Mouse (Mus musculus) neural tube, embryonic 14.5 days (tissue): ENCODE measurements around the gene Pawr. TPM values are rescaled to one million over a fixed set of nuclear protein-coding genes. Genes with fewer than 3 reads are reported as not detected.
A peak's percentile ranks its signal among the peaks of the same experiment; 100 is the strongest.

Experiments used
- ATAC-seq: fragments of 200-750 bp; cut with Nextera tagmentation; 2 replicates; pipeline ENCODE4 v1.8.0; 2017; ENCODE audit warnings: low read depth, mild to moderate bottlenecking, moderate TSS enrichment, moderate library complexity
- H3K27ac ChIP-seq: fragments of 300-500 bp; sonication (generic); 2 replicates; pipeline ENCODE4 v1.5.1; 2014; ENCODE audit warnings: low read depth, mild to moderate bottlenecking, control low read depth, low read length, moderate library complexity, mixed read lengths
- H3K27me3 ChIP-seq: fragments of 300-500 bp; sonication (generic); 2 replicates; pipeline ENCODE4 v1.6.1; 2014; ENCODE audit warnings: low read length; ENCODE audit not compliant: control insufficient read depth, insufficient read depth
- H3K36me3 ChIP-seq: fragments of 300-500 bp; sonication (generic); 2 replicates; pipeline ENCODE4 v1.6.1; 2014; ENCODE audit warnings: low read length, mixed read lengths; ENCODE audit not compliant: control insufficient read depth, insufficient read depth
- H3K4me1 ChIP-seq: fragments of 300-500 bp; sonication (generic); 2 replicates; pipeline ENCODE4 v1.6.1; 2014; ENCODE audit warnings: low read length; ENCODE audit not compliant: control insufficient read depth, insufficient read depth
- H3K4me2 ChIP-seq: fragments of 300-500 bp; sonication (generic); 2 replicates; pipeline ENCODE4 v1.6.1; 2014; ENCODE audit warnings: mild to moderate bottlenecking, low read depth, low read length, control low read depth
- H3K4me3 ChIP-seq: fragments of 300-500 bp; sonication (generic); 2 replicates; pipeline ENCODE4 v1.5.1; 2014; ENCODE audit warnings: low read depth, low read length, control low read depth, mixed read lengths
- H3K9ac ChIP-seq: fragments of 300-500 bp; sonication (generic); replicated peaks from 2 replicates; pipeline ENCODE4 v1.6.1; 2014; ENCODE audit warnings: low read depth, mild to moderate bottlenecking, control low read depth, low read length, mixed read lengths
- H3K9me3 ChIP-seq: fragments of 300-500 bp; sonication (generic); 2 replicates; pipeline ENCODE4 v1.6.1; 2016; ENCODE audit warnings: low read length; ENCODE audit not compliant: control insufficient read depth
- WGBS: fragments of 180-500 bp; shearing (Covaris S2); extraction: QIAGEN DNeasy Blood & Tissue Kit; methylation state at CpG from one replicate; pipeline ENCODE4 v1.1.7; 2014; 5-methylcytosine and 5-hydroxymethylcytosine counted together
- polyA plus RNA-seq: library from polyadenylated mRNA; unstranded; fragments of >200 nt; fragmentation: Nextera tagmentation; extraction: Ambion mirVana; gene quantifications from 2 replicates; pipeline ENCODE4 v1.2.1, GENCODE M21; 2014

Pawr gene
- polyA plus RNA-seq, 1 experiment from 2014 or later = 3.8 TPM

GRCm38 (mm10) chr10:108388410-108388915 lies 56.5 kb downstream of the Pawr start:
- Histone ChIP-seq H3K36me3 (no peaks in the 10 kb centered on the region), H3K4me2 (no peak overlapping the region), H3K27me3 (no peaks in the 10 kb centered on the region), H3K9ac (no peak overlapping the region), H3K27ac (no peak overlapping the region), H3K4me1 (no peaks in the 10 kb centered on the region), H3K4me3 (no peak overlapping the region), H3K9me3 (no peaks in the 10 kb centered on the region)
- no peak for ATAC-seq
- 81% methylated on average over 8 of the region's 8 CpGs for WGBS

DNA sequence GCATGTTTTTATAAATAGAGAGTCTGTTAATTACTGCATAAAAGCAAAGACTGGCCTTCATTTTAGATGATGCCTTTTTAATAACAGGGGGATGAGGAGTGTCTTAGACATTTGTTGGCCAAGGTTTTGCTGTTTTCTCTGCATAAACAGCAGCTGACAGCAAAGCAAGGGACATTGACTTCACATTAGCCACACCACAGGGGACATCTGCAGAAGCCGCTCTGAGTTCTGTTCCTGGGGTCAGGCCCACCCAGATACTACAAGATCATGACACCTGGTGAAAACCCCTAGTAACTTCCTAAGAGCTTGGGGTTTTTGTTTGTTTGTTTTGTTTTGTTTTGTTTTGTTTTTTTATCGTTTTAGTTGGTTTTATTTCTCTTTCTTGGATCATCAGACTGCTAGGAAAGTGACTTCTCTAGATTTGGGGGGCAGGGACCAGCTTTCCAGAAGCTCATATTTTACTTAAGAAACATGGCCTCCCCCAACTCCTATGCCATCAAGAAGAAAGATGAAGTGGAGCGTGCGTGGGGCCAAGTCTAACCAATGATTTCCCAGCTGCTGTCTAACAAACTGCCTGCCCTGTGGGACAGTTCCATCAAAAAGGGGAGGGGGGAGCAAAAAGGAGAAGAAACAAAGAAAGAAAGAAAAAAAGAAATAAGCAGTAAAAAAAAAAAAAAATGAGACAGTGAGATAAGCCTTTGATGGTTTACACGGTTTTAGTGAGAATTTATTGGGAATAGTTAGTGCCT lies 57.4 kb downstream of the Pawr start:
- Histone ChIP-seq H3K9ac (no peak overlapping the region), H3K4me2 (no peak overlapping the region), H3K4me1 (no peaks in the 10 kb centered on the region), H3K27me3 (no peaks in the 10 kb centered on the region), H3K9me3 (no peaks in the 10 kb centered on the region), H3K36me3 (no peaks in the 10 kb centered on the region), H3K27ac (no peak overlapping the region), H3K4me3 (no peak overlapping the region)
- WGBS = 35% methylated on average over 5 of the region's 5 CpGs
- no peak for ATAC-seq

DNA sequence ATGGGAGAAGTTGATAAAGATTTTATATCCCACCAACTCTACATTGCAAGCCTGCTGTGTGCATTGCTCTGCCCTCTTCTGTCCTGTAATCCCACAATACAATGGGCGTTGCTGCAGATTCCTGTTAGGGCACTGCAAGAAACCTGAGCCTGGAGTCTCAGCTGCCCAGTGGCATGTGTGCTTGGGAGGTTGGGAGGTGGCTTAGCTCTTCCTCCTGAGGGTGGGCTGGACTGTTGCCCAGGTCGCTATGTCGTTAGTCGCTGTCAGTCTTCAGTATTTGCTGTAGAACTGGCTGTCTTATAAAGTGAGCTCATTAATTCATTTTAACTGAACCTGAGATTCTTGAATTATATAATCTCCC lies 58.0 kb downstream of the Pawr start:
- WGBS = 29% methylated on average over 4 of the region's 4 CpGs
- no peaks in the 10 kb centered on the region for H3K9me3 ChIP-seq
- ATAC-seq = peak; percentile 39; the same call in 1 of the 2 replicates
- H3K36me3 ChIP-seq = no peaks in the 10 kb centered on the region
- H3K4me1 ChIP-seq = no peaks in the 10 kb centered on the region
- no peak overlapping the region for H3K4me2 ChIP-seq
- H3K9ac ChIP-seq = no peak overlapping the region
- no peak overlapping the region for H3K27ac ChIP-seq
- H3K27me3 ChIP-seq = no peaks in the 10 kb centered on the region
- no peak overlapping the region for H3K4me3 ChIP-seq

DNA sequence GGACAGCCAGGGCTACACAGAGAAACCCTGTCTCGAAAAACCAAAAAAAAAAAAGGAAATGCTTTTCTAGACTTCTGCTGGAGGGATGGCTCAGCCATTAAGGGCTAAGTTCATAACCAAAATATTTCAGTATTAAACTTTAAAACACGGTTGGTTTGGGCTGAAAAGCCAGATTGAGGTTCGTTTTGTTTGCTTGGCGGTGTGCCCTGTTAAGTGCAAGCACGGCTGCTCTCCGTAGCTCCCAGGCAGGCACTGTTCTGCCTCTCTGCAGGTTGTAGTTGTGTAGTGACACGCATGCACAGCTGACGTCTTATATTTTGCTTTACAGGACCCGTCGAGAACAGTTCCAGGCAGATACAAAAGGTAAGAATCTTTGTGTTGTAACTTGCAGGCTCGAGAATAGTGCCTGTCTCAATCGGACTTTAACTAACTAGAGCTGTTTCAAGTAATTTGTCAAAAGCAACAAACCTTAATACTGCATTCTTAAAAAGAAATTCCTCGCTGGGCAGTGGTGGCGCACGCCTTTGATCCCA lies 59.5 kb downstream of the Pawr start:
- WGBS = 86% methylated on average over 15 of the region's 15 CpGs
- ATAC-seq = no peak

DNA sequence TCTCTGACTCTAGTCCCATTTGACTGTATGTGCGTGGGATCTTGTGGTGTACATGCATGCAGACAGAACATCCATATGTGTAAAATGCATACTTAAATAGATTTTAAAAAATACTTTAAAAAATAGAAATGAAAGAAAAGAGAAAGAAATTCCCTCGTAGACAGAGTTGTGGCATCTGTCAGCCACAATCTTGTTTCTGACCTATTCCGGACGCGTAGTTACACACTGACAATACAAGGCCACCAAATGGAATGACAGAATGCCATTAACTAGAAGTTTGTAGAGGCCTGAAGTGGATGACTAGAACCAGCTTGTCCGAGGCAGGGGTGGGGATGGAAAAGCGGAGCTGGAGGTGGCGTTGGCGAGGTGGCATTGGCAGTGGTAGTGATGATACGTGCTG lies 60.2 kb downstream of the Pawr start:
- ATAC-seq = no peak
- Histone ChIP-seq H3K36me3 (no peaks in the 10 kb centered on the region), H3K4me3 (no peak overlapping the region), H3K4me1 (no peaks in the 10 kb centered on the region), H3K27me3 (no peaks in the 10 kb centered on the region), H3K9ac (no peak overlapping the region), H3K9me3 (no peaks in the 10 kb centered on the region), H3K4me2 (no peak overlapping the region), H3K27ac (no peak overlapping the region)
- 97% methylated on average over 10 of the region's 10 CpGs for WGBS

More for the DNA sequence above, 59.5 kb downstream of the Pawr start:
- H3K9ac ChIP-seq = no peak overlapping the region
- H3K36me3 ChIP-seq = no peaks in the 10 kb centered on the region
- no peaks in the 10 kb centered on the region for H3K4me1 ChIP-seq
- H3K4me2 ChIP-seq = no peak overlapping the region
- no peak overlapping the region for H3K4me3 ChIP-seq
- no peaks in the 10 kb centered on the region for H3K9me3 ChIP-seq
- no peak overlapping the region for H3K27ac ChIP-seq
- H3K27me3 ChIP-seq = no peaks in the 10 kb centered on the region

- H3K4me1 ChIP-seq = no peaks in the 10 kb centered on the region
- no peak overlapping the region for H3K4me2 ChIP-seq
- H3K36me3 ChIP-seq = no peaks in the 10 kb centered on the region
- 53% methylated on average over 4 of the region's 4 CpGs for WGBS
- no peak overlapping the region for H3K27ac ChIP-seq
- H3K4me3 ChIP-seq = no peak overlapping the region
- H3K9me3 ChIP-seq = no peaks in the 10 kb centered on the region
- ATAC-seq = no peak
- no peak overlapping the region for H3K9ac ChIP-seq
- no peaks in the 10 kb centered on the region for H3K27me3 ChIP-seq
Observed at GRCm38 (mm10) chr10:108394306-108394705, 62.4 kb downstream of the Pawr start.

- H3K4me1 ChIP-seq = no peaks in the 10 kb centered on the region
- no peak overlapping the region for H3K27ac ChIP-seq
- H3K36me3 ChIP-seq = no peaks in the 10 kb centered on the region
- no peak overlapping the region for H3K9ac ChIP-seq
- H3K4me3 ChIP-seq = no peak overlapping the region
- H3K9me3 ChIP-seq = no peaks in the 10 kb centered on the region
- ATAC-seq = no peak
- no peak overlapping the region for H3K4me2 ChIP-seq
- 95% methylated on average over 12 of the region's 12 CpGs for WGBS
- no peaks in the 10 kb centered on the region for H3K27me3 ChIP-seq
Observed at GRCm38 (mm10) chr10:108395229-108395628, 63.3 kb downstream of the Pawr start.

DNA sequence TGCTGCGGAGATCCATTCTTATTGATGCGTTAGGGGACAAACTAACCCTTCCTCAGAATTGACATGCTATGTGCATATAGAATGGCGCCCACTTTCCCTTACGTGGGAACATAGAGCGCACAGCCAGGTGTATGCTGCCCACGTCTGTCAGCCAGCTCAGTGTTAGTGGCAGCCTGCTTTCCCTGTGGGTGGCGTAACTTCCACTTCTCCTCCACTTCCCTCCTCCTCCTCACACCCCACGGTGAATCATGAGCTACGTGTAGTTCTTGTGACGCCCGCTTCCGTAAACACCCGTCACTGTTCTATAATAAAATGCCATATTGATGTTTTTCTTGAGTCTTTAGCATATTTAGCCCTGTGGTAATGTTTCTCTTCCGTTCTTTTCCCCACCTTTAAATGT lies 63.7 kb downstream of the Pawr start:
- no peak overlapping the region for H3K27ac ChIP-seq
- H3K36me3 ChIP-seq = no peaks in the 10 kb centered on the region
- H3K9ac ChIP-seq = no peak overlapping the region
- H3K4me3 ChIP-seq = no peak overlapping the region
- 93% methylated on average over 14 of the region's 14 CpGs for WGBS
- H3K9me3 ChIP-seq = no peaks in the 10 kb centered on the region
- no peak for ATAC-seq
- no peaks in the 10 kb centered on the region for H3K4me1 ChIP-seq
- H3K27me3 ChIP-seq = no peaks in the 10 kb centered on the region
- no peak overlapping the region for H3K4me2 ChIP-seq

DNA sequence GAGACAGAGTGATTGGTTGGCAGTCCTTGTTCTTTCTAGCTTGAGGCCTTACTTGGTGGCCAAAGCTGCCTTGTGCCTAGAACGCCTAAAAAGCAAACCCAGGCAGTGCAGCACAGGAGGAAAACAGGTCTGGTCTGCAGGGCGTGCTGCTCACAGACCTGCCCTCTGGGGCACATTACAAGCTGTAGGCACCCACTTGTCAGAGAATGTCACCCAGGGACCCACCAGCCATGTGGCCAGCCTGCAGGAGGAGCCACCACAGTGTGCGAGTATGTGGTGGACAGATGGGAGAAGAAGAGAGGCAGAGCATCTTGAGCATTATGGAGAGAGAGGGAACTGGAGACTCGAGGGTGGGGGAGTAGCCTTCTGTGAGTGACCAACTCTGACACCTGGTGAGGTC lies 70.8 kb downstream of the Pawr start:
- H3K9me3 ChIP-seq = no peaks in the 10 kb centered on the region
- H3K9ac ChIP-seq = no peak overlapping the region
- H3K4me3 ChIP-seq = no peak overlapping the region
- H3K4me2 ChIP-seq = no peak overlapping the region
- H3K36me3 ChIP-seq = no peaks in the 10 kb centered on the region
- WGBS = 83% methylated on average over 4 of the region's 4 CpGs
- no peaks in the 10 kb centered on the region for H3K27me3 ChIP-seq
- H3K27ac ChIP-seq = no peak overlapping the region
- H3K4me1 ChIP-seq = no peaks in the 10 kb centered on the region
- ATAC-seq = no peak
